Mouse (Mus musculus) erythroblast, embryonic 14.5 days (primary cell): ENCODE results near the gene Capn11.

ENCODE experiments used
- GATA1 ChIP-seq: IDR thresholded peaks from 2 replicates; pipeline ENCODE4 v1.6.1; 2012; ENCODE audit warnings: low read length, inconsistent platforms, mixed read lengths
- TAL1 ChIP-seq: IDR thresholded peaks from 3 replicates; pipeline ENCODE4 v1.6.1; 2012; ENCODE audit warnings: low read length, inconsistent platforms, mixed read lengths

DNA sequence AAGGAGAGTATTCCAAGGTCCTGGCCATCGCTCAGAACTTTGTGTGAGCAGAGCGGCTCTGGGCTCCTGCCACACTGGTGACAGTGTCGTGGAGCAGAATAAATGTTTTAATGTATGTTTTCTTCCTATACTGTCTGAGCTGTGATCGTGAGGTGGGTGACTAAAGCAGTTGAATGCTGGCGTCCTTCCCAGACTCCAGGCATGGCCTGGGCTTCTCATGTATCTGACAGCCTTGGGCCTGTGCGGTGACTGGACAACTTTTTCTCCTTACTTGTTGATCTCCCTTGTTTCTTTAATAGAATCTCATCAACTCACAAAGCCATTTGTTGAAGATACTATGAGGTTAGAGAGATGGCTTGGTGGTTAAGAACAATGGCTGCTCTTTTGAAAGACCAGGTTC, 39.2 kb upstream of the Capn11 start:
- no peak for TF ChIP-seq TAL1
- TF ChIP-seq GATA1, result no peak
